Mouse (Mus musculus): Measurements from ENCODE around the gene Tnnc1. TPM values are rescaled to one million over a fixed set of nuclear protein-coding genes. Genes with fewer than 3 reads are reported as not detected.

Tnnc1 gene
- total and polyA plus RNA-seq, 2 experiments from 2014 or later = 2.4 to 3.0 TPM

- H3K9ac ChIP-seq = peak within 1 kb of the TSS; percentile 98
- under 1% methylated on average over 60 of the region's 75 CpGs for WGBS
- peak within 1 kb of the TSS; percentile 100 for H3K4me3 ChIP-seq (ENCODE audit: low read depth, low read length)
Measured at GRCm38 (mm10) chr14:31251084-31251604, 43.0 kb downstream of the Tnnc1 start, which contains the start of the genes Phf7 and Bap1. TSS of gene Phf7 (minus strand) at chr14:31251317. TSS of gene Bap1 (plus strand) at chr14:31251450.

GRCm38 (mm10) chr14:31251626-31252025, 43.5 kb downstream of the Tnnc1 start:
- H3K27ac ChIP-seq (ENCODE audit: low read depth, low read length) = peak overlapping the region; percentile 88
- peaks cover 34% of the 10 kb centered on the region for H3K36me3 ChIP-seq (ENCODE audit: insufficient read depth)
- no peak for TF ChIP-seq CTCF (IDR thresholded peaks at IDR 0.05; ENCODE audit: low read depth)
- peak overlapping the region; percentile 98 for H3K9ac ChIP-seq
- H3K4me3 ChIP-seq (ENCODE audit: low read depth, low read length) = peak overlapping the region; percentile 100
- H3K4me2 ChIP-seq (ENCODE audit: low read depth) = peak overlapping the region; percentile 76
- ATAC-seq = peak; percentile 36
- no peaks in the 10 kb centered on the region for H3K9me3 ChIP-seq (ENCODE audit: low read length)
- no peak for DNase-seq
- H3K4me1 ChIP-seq (ENCODE audit: insufficient read depth) = no peaks in the 10 kb centered on the region
- WGBS = 1% methylated on average over 18 of the region's 18 CpGs
- no peaks in the 10 kb centered on the region for H3K27me3 ChIP-seq (ENCODE audit: insufficient read depth, low read length)

More at GRCm38 (mm10) chr14:31251084-31251604, 43.0 kb downstream of the Tnnc1 start, which contains the start of the genes Phf7 and Bap1:
- Histone ChIP-seq H3K9me3 (ENCODE audit: low read length) (no peaks in the 10 kb centered on the region), H3K4me1 (ENCODE audit: insufficient read depth) (no peaks in the 10 kb centered on the region), H3K27ac (ENCODE audit: low read depth, low read length) (peak within 1 kb of the TSS; percentile 88), H3K27me3 (ENCODE audit: insufficient read depth, low read length) (no peaks in the 10 kb centered on the region), H3K4me2 (ENCODE audit: low read depth) (peak within 1 kb of the TSS; percentile 76), H3K36me3 (ENCODE audit: insufficient read depth) (peaks cover 30% of the 10 kb centered on the region)
- ATAC-seq = peak; percentile 97
- 0 out of 2 replicates have a peak, but pooled peaks have one; percentile 24 for TF ChIP-seq CTCF (IDR thresholded peaks at IDR 0.05; ENCODE audit: low read depth)
- peak; percentile 98 for DNase-seq

DNA sequence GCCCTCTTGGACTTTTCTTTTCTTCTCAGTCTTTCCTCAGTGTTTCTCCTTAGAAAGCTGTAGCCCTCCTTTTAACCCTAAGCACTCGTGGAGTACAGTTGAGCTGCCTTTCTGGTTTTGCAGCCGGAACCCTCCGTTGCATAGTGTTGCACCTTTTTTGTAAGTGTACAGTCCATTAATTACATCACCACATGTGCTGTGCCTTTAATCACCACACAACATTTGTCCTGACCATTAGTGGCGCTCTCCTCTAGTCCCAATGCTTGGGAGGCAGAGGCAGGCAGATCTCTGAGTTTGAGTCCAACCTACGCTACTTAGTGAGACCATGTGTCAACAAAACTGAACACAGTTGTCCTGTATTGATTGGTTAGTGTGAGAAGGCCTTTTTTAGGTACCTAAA, 44.0 kb downstream of the Tnnc1 start:
- H3K9ac ChIP-seq = peak overlapping the region; percentile 98
- 91% methylated on average over 5 of the region's 5 CpGs for WGBS

DNA sequence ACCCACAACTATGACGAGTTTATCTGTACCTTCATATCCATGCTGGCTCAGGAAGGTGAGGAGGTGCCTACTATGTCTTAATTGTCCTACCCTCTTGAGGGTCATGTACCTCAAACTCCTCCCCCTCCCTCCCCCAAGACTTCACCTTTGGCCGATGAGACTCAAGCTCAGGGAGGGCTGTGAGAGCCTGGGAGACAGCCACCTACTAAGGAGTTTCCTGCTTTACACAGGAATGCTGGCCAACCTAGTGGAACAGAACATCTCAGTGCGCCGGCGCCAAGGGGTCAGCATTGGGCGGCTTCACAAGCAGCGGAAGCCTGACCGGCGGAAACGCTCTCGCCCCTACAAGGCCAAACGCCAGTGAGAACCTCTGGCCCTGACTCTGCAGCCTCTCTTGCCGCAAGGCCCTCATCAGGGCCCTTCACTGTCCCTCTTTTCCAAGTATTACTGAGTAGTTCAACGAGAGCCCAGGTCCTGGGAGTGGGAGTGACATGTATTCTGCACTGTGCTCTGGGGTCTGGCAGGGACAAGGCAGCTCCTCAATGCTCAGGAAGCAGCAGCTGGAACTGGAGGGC, 50.5 kb downstream of the Tnnc1 start:
- no peaks in the 10 kb centered on the region for H3K9me3 ChIP-seq (ENCODE audit: low read length)
- peaks cover 87% of the 10 kb centered on the region for H3K36me3 ChIP-seq (ENCODE audit: insufficient read depth)
- H3K4me3 ChIP-seq (ENCODE audit: low read depth, low read length) = no peak overlapping the region
- no peak overlapping the region for H3K9ac ChIP-seq
- ATAC-seq (no peak), DNase-seq (no peak)
- H3K4me1 ChIP-seq (ENCODE audit: insufficient read depth) = no peaks in the 10 kb centered on the region
- TF ChIP-seq CTCF (IDR thresholded peaks at IDR 0.05; ENCODE audit: low read depth) = no peak
- no peaks in the 10 kb centered on the region for H3K27me3 ChIP-seq (ENCODE audit: insufficient read depth, low read length)
- 95% methylated on average over 14 of the region's 14 CpGs for WGBS
- no peak overlapping the region for H3K27ac ChIP-seq (ENCODE audit: low read depth, low read length)
- H3K4me2 ChIP-seq (ENCODE audit: low read depth) = no peak overlapping the region

More for the DNA sequence above, 44.0 kb downstream of the Tnnc1 start:
- Histone ChIP-seq H3K36me3 (ENCODE audit: insufficient read depth) (peaks cover 39% of the 10 kb centered on the region), H3K4me2 (ENCODE audit: low read depth) (peak overlapping the region; percentile 76), H3K9me3 (ENCODE audit: low read length) (no peaks in the 10 kb centered on the region), H3K4me1 (ENCODE audit: insufficient read depth) (no peaks in the 10 kb centered on the region), H3K27me3 (ENCODE audit: insufficient read depth, low read length) (no peaks in the 10 kb centered on the region), H3K27ac (ENCODE audit: low read depth, low read length) (no peak overlapping the region), H3K4me3 (ENCODE audit: low read depth, low read length) (peak overlapping the region; percentile 100)
- ATAC-seq = no peak
- no peak for DNase-seq
- TF ChIP-seq CTCF (IDR thresholded peaks at IDR 0.05; ENCODE audit: low read depth) = no peak

DNA sequence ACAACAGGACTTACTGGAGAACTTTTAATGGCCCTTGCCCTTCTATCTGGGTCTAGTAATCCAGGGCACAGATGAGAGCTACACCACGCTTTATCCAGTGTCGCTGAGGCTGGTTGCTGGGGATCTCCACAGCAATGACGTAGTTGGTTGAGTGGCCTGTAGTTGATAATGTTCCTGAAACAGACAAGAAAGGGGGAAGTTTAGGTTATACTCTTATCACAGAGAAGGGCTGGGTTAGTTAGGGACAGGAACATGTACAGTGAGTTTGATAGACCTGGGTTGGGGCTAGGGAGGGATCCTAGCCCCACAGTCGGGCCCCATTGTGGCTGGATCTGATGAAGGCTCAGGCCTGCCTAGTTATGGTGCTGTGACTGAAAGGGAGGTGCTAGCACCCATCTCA, 52.3 kb downstream of the Tnnc1 start:
- Histone ChIP-seq H3K27me3 (ENCODE audit: insufficient read depth, low read length) (no peaks in the 10 kb centered on the region), H3K4me2 (ENCODE audit: low read depth) (no peak overlapping the region), H3K4me3 (ENCODE audit: low read depth, low read length) (no peak overlapping the region), H3K4me1 (ENCODE audit: insufficient read depth) (no peaks in the 10 kb centered on the region), H3K9me3 (ENCODE audit: low read length) (no peaks in the 10 kb centered on the region), H3K36me3 (ENCODE audit: insufficient read depth) (peaks cover 69% of the 10 kb centered on the region), H3K9ac (no peak overlapping the region), H3K27ac (ENCODE audit: low read depth, low read length) (no peak overlapping the region)
- ATAC-seq (no peak), DNase-seq (no peak)
- TF ChIP-seq CTCF (IDR thresholded peaks at IDR 0.05; ENCODE audit: low read depth) = no peak
- WGBS = 97% methylated on average over 4 of the region's 4 CpGs

DNA sequence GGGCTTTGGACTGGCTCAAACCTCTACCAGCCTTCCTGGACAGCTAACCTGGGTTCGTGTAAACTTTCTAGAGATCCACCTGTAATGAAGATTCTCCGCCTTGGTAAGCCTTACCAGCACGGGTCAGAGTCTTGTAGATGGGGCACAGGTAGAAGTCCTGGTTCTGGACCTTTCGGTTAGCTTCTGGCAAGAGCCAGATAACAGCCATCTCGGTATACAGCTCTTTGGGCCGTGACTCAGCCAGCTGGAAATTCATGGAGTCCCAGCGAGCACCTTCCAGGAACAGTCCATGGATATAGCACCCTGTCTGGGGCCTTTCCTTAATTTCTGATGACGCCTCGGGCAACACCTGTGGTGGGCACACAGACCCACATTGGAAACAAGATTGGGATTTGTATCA, 52.8 kb downstream of the Tnnc1 start:
- DNase-seq (no peak), ATAC-seq (no peak)
- Histone ChIP-seq H3K4me2 (ENCODE audit: low read depth) (no peak overlapping the region), H3K4me3 (ENCODE audit: low read depth, low read length) (no peak overlapping the region), H3K9me3 (ENCODE audit: low read length) (no peaks in the 10 kb centered on the region), H3K9ac (no peak overlapping the region), H3K36me3 (ENCODE audit: insufficient read depth) (peaks cover 64% of the 10 kb centered on the region), H3K27ac (ENCODE audit: low read depth, low read length) (no peak overlapping the region), H3K27me3 (ENCODE audit: insufficient read depth, low read length) (no peaks in the 10 kb centered on the region), H3K4me1 (ENCODE audit: insufficient read depth) (no peaks in the 10 kb centered on the region)
- 96% methylated on average over 9 of the region's 9 CpGs for WGBS
- TF ChIP-seq CTCF (IDR thresholded peaks at IDR 0.05; ENCODE audit: low read depth) = no peak

Other genes with a start within 250 kb of the Tnnc1 start
- gene Glt8d1, start 206.9 kb upstream of the Tnnc1 start, total RNA-seq (2014; rRNA removed) = 44.5 and 54.8 TPM in 2 replicates
- gene Glt8d1, start 206.9 kb upstream of the Tnnc1 start, polyA plus RNA-seq (2015; fragmentation: Nextera tagmentation; extraction: Ambion mirVana) = 38.7 and 39.8 TPM in 2 replicates
- gene Spcs1, start 206.6 kb upstream of the Tnnc1 start, total RNA-seq (2014; rRNA removed) = 217 and 226 TPM in 2 replicates
- gene Spcs1, start 206.6 kb upstream of the Tnnc1 start, polyA plus RNA-seq (2015; fragmentation: Nextera tagmentation; extraction: Ambion mirVana) = 425 and 543 TPM in 2 replicates
- 70.6 and 90.9 TPM in 2 replicates for gene Pbrm1, start 189.2 kb upstream of the Tnnc1 start, total RNA-seq (2014; rRNA removed)
- gene Pbrm1, start 189.2 kb upstream of the Tnnc1 start, polyA plus RNA-seq (2015; fragmentation: Nextera tagmentation; extraction: Ambion mirVana) = 48.7 and 83.8 TPM in 2 replicates
- 57.3 and 69.6 TPM in 2 replicates for gene Gnl3, start 189.2 kb upstream of the Tnnc1 start, total RNA-seq (2014; rRNA removed)
- gene Gnl3, start 189.2 kb upstream of the Tnnc1 start, polyA plus RNA-seq (2015; fragmentation: Nextera tagmentation; extraction: Ambion mirVana) = 64.7 and 84.6 TPM in 2 replicates
- gene Smim4, start 79.4 kb upstream of the Tnnc1 start, total RNA-seq (2014; rRNA removed) = 9.9 and 16.6 TPM in 2 replicates
- 49.1 and 82.7 TPM in 2 replicates for gene Smim4, start 79.4 kb upstream of the Tnnc1 start, polyA plus RNA-seq (2015; fragmentation: Nextera tagmentation; extraction: Ambion mirVana)
- 65.8 and 80.3 TPM in 2 replicates for gene Nt5dc2, start 77.3 kb upstream of the Tnnc1 start, total RNA-seq (2014; rRNA removed)
- 104 and 107 TPM in 2 replicates for gene Nt5dc2, start 77.3 kb upstream of the Tnnc1 start, polyA plus RNA-seq (2015; fragmentation: Nextera tagmentation; extraction: Ambion mirVana)
- 21.9 and 23.3 TPM in 2 replicates for gene Stab1, start 39.7 kb upstream of the Tnnc1 start, total RNA-seq (2014; rRNA removed)
- 7.7 and 11.4 TPM in 2 replicates for gene Stab1, start 39.7 kb upstream of the Tnnc1 start, polyA plus RNA-seq (2015; fragmentation: Nextera tagmentation; extraction: Ambion mirVana)
- 211 and 300 TPM in 2 replicates for gene Nisch, start 8.6 kb downstream of the Tnnc1 start, total RNA-seq (2014; rRNA removed)
- gene Nisch, start 8.6 kb downstream of the Tnnc1 start, polyA plus RNA-seq (2015; fragmentation: Nextera tagmentation; extraction: Ambion mirVana) = 148 and 199 TPM in 2 replicates
- 2.2 and 3.7 TPM in 2 replicates for gene Sema3g, start 9.5 kb downstream of the Tnnc1 start, total RNA-seq (2014; rRNA removed)
- gene Sema3g, start 9.5 kb downstream of the Tnnc1 start, polyA plus RNA-seq (2015; fragmentation: Nextera tagmentation; extraction: Ambion mirVana) = 0.23 and 0.31 TPM in 2 replicates
- gene Phf7, start 43.0 kb downstream of the Tnnc1 start, total RNA-seq (2014; rRNA removed) = 7.1 and 8.6 TPM in 2 replicates
- gene Phf7, start 43.0 kb downstream of the Tnnc1 start, polyA plus RNA-seq (2015; fragmentation: Nextera tagmentation; extraction: Ambion mirVana) = 12.2 and 12.9 TPM in 2 replicates
- gene Bap1, start 43.1 kb downstream of the Tnnc1 start, total RNA-seq (2014; rRNA removed) = 136 and 139 TPM in 2 replicates
- gene Bap1, start 43.1 kb downstream of the Tnnc1 start, polyA plus RNA-seq (2015; fragmentation: Nextera tagmentation; extraction: Ambion mirVana) = 104 and 115 TPM in 2 replicates
- 4.6 and 7.2 TPM in 2 replicates for gene Dnah1, start 115.6 kb downstream of the Tnnc1 start, total RNA-seq (2014; rRNA removed)
- 1.7 and 2.3 TPM in 2 replicates for gene Dnah1, start 115.6 kb downstream of the Tnnc1 start, polyA plus RNA-seq (2015; fragmentation: Nextera tagmentation; extraction: Ambion mirVana)
- 71.3 and 73.3 TPM in 2 replicates for gene Capn7, start 128.3 kb downstream of the Tnnc1 start, total RNA-seq (2014; rRNA removed)
- gene Capn7, start 128.3 kb downstream of the Tnnc1 start, polyA plus RNA-seq (2015; fragmentation: Nextera tagmentation; extraction: Ambion mirVana) = 43.3 and 51.4 TPM in 2 replicates
- 58.2 and 67.9 TPM in 2 replicates for gene Sh3bp5, start 227.8 kb downstream of the Tnnc1 start, total RNA-seq (2014; rRNA removed)
- gene Sh3bp5, start 227.8 kb downstream of the Tnnc1 start, polyA plus RNA-seq (2015; fragmentation: Nextera tagmentation; extraction: Ambion mirVana) = 132 and 165 TPM in 2 replicates

All from forebrain, postnatal 0 days (tissue).